21 mouse cellular contexts compared by ENCODE assay signal in genomic region chr1:105110581-105111210, GRCm38 (mm10).
A peak's percentile ranks its signal among the peaks of the same experiment; 100 is the strongest.
DNase-seq lines count a peak whose midpoint lies in the region; ATAC-seq lines count a peak whose summit lies in the region.
"Had no signal": no experiment of that assay in that cellular context is flagged by ENCODE, and none has a peak within 500 bp of the region (broad histone marks: within the 10 kb centered on the region; RNA-seq: fewer than 3 reads in every experiment).

No protein-coding gene starts in this region.

- no peaks in the 10 kb centered on the region for H3K36me3 ChIP-seq in hindbrain, embryonic 16.5 days (ENCODE audit: control insufficient read depth, insufficient read depth, low read length)
- no peaks in the 10 kb centered on the region for H3K36me3 ChIP-seq in hindbrain, embryonic 10.5 days
- H3K36me3 ChIP-seq in lung, embryonic 16.5 days (ENCODE audit: control insufficient read depth, insufficient read depth, low read length) = no peaks in the 10 kb centered on the region
- H3K36me3 ChIP-seq: embryonic facial prominence, embryonic 10.5 days; embryonic facial prominence, embryonic 13.5 days; hindbrain, embryonic 12.5 days had no signal

- H3K4me3 ChIP-seq in hindbrain, embryonic 16.5 days (ENCODE audit: low read length) = no peak overlapping the region
- H3K4me3 ChIP-seq in hindbrain, embryonic 10.5 days = no peak overlapping the region
- H3K4me3 ChIP-seq in lung, embryonic 16.5 days (ENCODE audit: low read length) = no peak overlapping the region
- H3K4me3 ChIP-seq: embryonic facial prominence, embryonic 10.5 days; embryonic facial prominence, embryonic 13.5 days; erythroblast, embryonic 14.5 days; forebrain, embryonic 13.5 days; hindbrain, embryonic 12.5 days had no signal

- peak; percentile 12 for DNase-seq in cerebellum, adult 9-10 months
- DNase-seq in cerebellum, postnatal 14 days = no peak
- no peak for DNase-seq in hindbrain, embryonic 10.5 days (ENCODE audit: low spot score)
- DNase-seq in lung, postnatal 14 days = no peak
- peak; percentile 14 for DNase-seq in Muller cell, postnatal 12 days (ENCODE audit: inconsistent ontology term)
- DNase-seq: adrenal gland, postnatal 10 days; adrenal gland, postnatal 36 days; embryo, embryonic 11 days; gastrocnemius, postnatal 10 days; gastrocnemius, postnatal 36 days had no signal

- no peaks in the 10 kb centered on the region for H3K9me3 ChIP-seq in hindbrain, embryonic 16.5 days (ENCODE audit: control insufficient read depth, low read length)
- no peaks in the 10 kb centered on the region for H3K9me3 ChIP-seq in hindbrain, embryonic 10.5 days
- H3K9me3 ChIP-seq in lung, embryonic 16.5 days (ENCODE audit: control insufficient read depth, low read length) = no peaks in the 10 kb centered on the region
- H3K9me3 ChIP-seq: embryonic facial prominence, embryonic 10.5 days; embryonic facial prominence, embryonic 13.5 days; forebrain, embryonic 13.5 days; hindbrain, embryonic 12.5 days had no signal

- no peak overlapping the region for H3K9ac ChIP-seq in hindbrain, embryonic 16.5 days (ENCODE audit: low read depth, low read length)
- no peak overlapping the region for H3K9ac ChIP-seq in lung, embryonic 16.5 days (ENCODE audit: low read length)
- H3K9ac ChIP-seq: embryonic facial prominence, embryonic 13.5 days; hindbrain, embryonic 12.5 days had no signal

- peak; percentile 24; the same call in 1 of the 2 replicates for ATAC-seq in hindbrain, embryonic 16.5 days
- ATAC-seq in lung, embryonic 16.5 days (ENCODE audit: low read depth) = peak; percentile 80
- ATAC-seq: inflammation-experienced regulatory T-cells, adult 6 months; Patski had no signal

- no peak overlapping the region for H3K27ac ChIP-seq in hindbrain, embryonic 16.5 days (ENCODE audit: low read depth, low read length)
- H3K27ac ChIP-seq in hindbrain, embryonic 10.5 days = no peak overlapping the region
- H3K27ac ChIP-seq in lung, embryonic 16.5 days (ENCODE audit: low read length) = no peak overlapping the region
- H3K27ac ChIP-seq: embryonic facial prominence, embryonic 13.5 days; hindbrain, embryonic 12.5 days; hindbrain, postnatal 0 days had no signal

- no peak overlapping the region for H3K4me2 ChIP-seq in hindbrain, embryonic 16.5 days (ENCODE audit: low read length)
- H3K4me2 ChIP-seq in lung, embryonic 16.5 days (ENCODE audit: low read depth, low read length) = no peak overlapping the region
- H3K4me2 ChIP-seq: embryonic facial prominence, embryonic 13.5 days; forebrain, embryonic 13.5 days; heart, embryonic 11.5 days; hindbrain, embryonic 12.5 days had no signal

- WGBS in hindbrain, embryonic 16.5 days = 72% methylated on average over 1 of the region's 1 CpGs
- WGBS in hindbrain, embryonic 10.5 days = 91% methylated on average over 1 of the region's 1 CpGs
- WGBS in lung, embryonic 16.5 days = 48% methylated on average over 1 of the region's 1 CpGs

- no peaks in the 10 kb centered on the region for H3K4me1 ChIP-seq in hindbrain, embryonic 16.5 days (ENCODE audit: control insufficient read depth, insufficient read depth, low read depth, low read length)
- H3K4me1 ChIP-seq in hindbrain, embryonic 10.5 days (replicated peaks) = 0 out of 2 replicates have a peak, but pooled peaks cover 5% of the 10 kb centered on the region
- no peaks in the 10 kb centered on the region for H3K4me1 ChIP-seq in lung, embryonic 16.5 days (replicated peaks; ENCODE audit: control insufficient read depth, insufficient read depth, low read length)
- H3K4me1 ChIP-seq: embryonic facial prominence, embryonic 10.5 days; embryonic facial prominence, embryonic 13.5 days had no signal

- no peaks in the 10 kb centered on the region for H3K27me3 ChIP-seq in hindbrain, embryonic 16.5 days (replicated peaks; ENCODE audit: control insufficient read depth, insufficient read depth, low read length)
- H3K27me3 ChIP-seq in hindbrain, embryonic 10.5 days (ENCODE audit: insufficient read depth, poor library complexity, severe bottlenecking) = no peaks in the 10 kb centered on the region
- no peaks in the 10 kb centered on the region for H3K27me3 ChIP-seq in lung, embryonic 16.5 days (ENCODE audit: control insufficient read depth, insufficient read depth, low read depth, low read length)
- H3K27me3 ChIP-seq: embryonic facial prominence, embryonic 13.5 days; forebrain, embryonic 13.5 days; hindbrain, embryonic 12.5 days; Patski had no signal

Comparison
In these comparisons a context has a peak if more than half of its experiments do, and no peak if none do; other contexts are left out.
1. DNase-seq: peak in cerebellum, adult 9-10 months (single experiment) and Muller cell, postnatal 12 days (single experiment); none in cerebellum, postnatal 14 days (0 of 2), hindbrain, embryonic 10.5 days (single experiment) and lung, postnatal 14 days (single experiment).